Mouse (Mus musculus): ENCODE data around the gene Usp5. TPM values are rescaled to one million over a fixed set of nuclear protein-coding genes. Genes with fewer than 3 reads are reported as not detected.
A peak's percentile ranks its signal among the peaks of the same experiment; 100 is the strongest.

The Usp5 gene
- polyA plus RNA-seq (2012; ENCODE audit: insufficient read depth, low replicate concordance) = 35.1 and 61.7 TPM in 2 replicates

- H3K27me3 ChIP-seq (replicated peaks) = no peaks in the 10 kb centered on the region
- peaks cover 58% of the 10 kb centered on the region for H3K4me1 ChIP-seq
- H3K9me3 ChIP-seq = no peaks in the 10 kb centered on the region
- peak within 1 kb of the TSS; percentile 100 for H3K4me3 ChIP-seq (replicated peaks)
- peaks cover 63% of the 10 kb centered on the region for H3K36me3 ChIP-seq (replicated peaks; ENCODE audit: low read length)
- TF ChIP-seq FLI1 (IDR thresholded peaks at IDR 0.05; ENCODE audit: low read length) = no peak
- TF ChIP-seq GATA1 (IDR thresholded peaks at IDR 0.05; ENCODE audit: borderline replicate concordance, low read length) = no peak
These were observed at the start of gene Usp5, which contains the start of gene Cdca3 for GRCm38 (mm10) chr6:124828868-124829798. TSS of gene Usp5 (minus strand) at chr6:124829484. TSS of gene Cdca3 (plus strand) at chr6:124829547.

- Histone ChIP-seq H3K27me3 (replicated peaks) (peaks cover 59% of the 10 kb centered on the region), H3K36me3 (replicated peaks; ENCODE audit: low read length) (no peaks in the 10 kb centered on the region), H3K9me3 (peaks cover 7% of the 10 kb centered on the region), H3K4me3 (replicated peaks) (no peak overlapping the region), H3K4me1 (peaks cover 25% of the 10 kb centered on the region)
- no peak for TF ChIP-seq FLI1 (IDR thresholded peaks at IDR 0.05; ENCODE audit: low read length)
- TF ChIP-seq GATA1 (IDR thresholded peaks at IDR 0.05; ENCODE audit: borderline replicate concordance, low read length) = no peak
These were observed 45.1 kb upstream of the Usp5 start for GRCm38 (mm10) chr6:124874348-124874747.

GRCm38 (mm10) chr6:124866560-124866959, 37.3 kb upstream of the Usp5 start:
- Histone ChIP-seq H3K36me3 (replicated peaks; ENCODE audit: low read length) (no peaks in the 10 kb centered on the region), H3K27me3 (replicated peaks) (peaks cover 90% of the 10 kb centered on the region), H3K9me3 (peaks cover 7% of the 10 kb centered on the region), H3K4me3 (replicated peaks) (no peak overlapping the region), H3K4me1 (peaks cover 31% of the 10 kb centered on the region)
- TF ChIP-seq FLI1 (IDR thresholded peaks at IDR 0.05; ENCODE audit: low read length) (no peak), GATA1 (IDR thresholded peaks at IDR 0.05; ENCODE audit: borderline replicate concordance, low read length) (no peak)

- H3K9me3 ChIP-seq = peaks cover 2% of the 10 kb centered on the region
- H3K4me1 ChIP-seq = peaks cover 31% of the 10 kb centered on the region
- H3K27me3 ChIP-seq (replicated peaks) = peaks cover 90% of the 10 kb centered on the region
- TF ChIP-seq FLI1 (IDR thresholded peaks at IDR 0.05; ENCODE audit: low read length) (no peak), GATA1 (IDR thresholded peaks at IDR 0.05; ENCODE audit: borderline replicate concordance, low read length) (no peak)
- no peak overlapping the region for H3K4me3 ChIP-seq (replicated peaks)
- H3K36me3 ChIP-seq (replicated peaks; ENCODE audit: low read length) = no peaks in the 10 kb centered on the region
These were observed 36.6 kb upstream of the Usp5 start for GRCm38 (mm10) chr6:124865766-124866362.

GRCm38 (mm10) chr6:124863658-124864298, 34.5 kb upstream of the Usp5 start, which contains the start of gene Gpr162:
TSS of gene Gpr162 (minus strand) at chr6:124863983.
- Histone ChIP-seq H3K9me3 (no peaks in the 10 kb centered on the region), H3K27me3 (replicated peaks) (peaks cover 93% of the 10 kb centered on the region), H3K4me3 (replicated peaks) (peak within 1 kb of the TSS; percentile 90), H3K4me1 (peaks cover 39% of the 10 kb centered on the region), H3K36me3 (replicated peaks; ENCODE audit: low read length) (no peaks in the 10 kb centered on the region)
- no peak for TF ChIP-seq GATA1 (IDR thresholded peaks at IDR 0.05; ENCODE audit: borderline replicate concordance, low read length)
- TF ChIP-seq FLI1 (IDR thresholded peaks at IDR 0.05; ENCODE audit: low read length) = no peak

GRCm38 (mm10) chr6:124863125-124863657, 33.9 kb upstream of the Usp5 start:
- Histone ChIP-seq H3K4me1 (peaks cover 39% of the 10 kb centered on the region), H3K36me3 (replicated peaks; ENCODE audit: low read length) (no peaks in the 10 kb centered on the region), H3K9me3 (no peaks in the 10 kb centered on the region), H3K4me3 (replicated peaks) (peak overlapping the region; percentile 90), H3K27me3 (replicated peaks) (peaks cover 99% of the 10 kb centered on the region)
- TF ChIP-seq GATA1 (IDR thresholded peaks at IDR 0.05; ENCODE audit: borderline replicate concordance, low read length) (no peak), FLI1 (IDR thresholded peaks at IDR 0.05; ENCODE audit: low read length) (no peak)

GRCm38 (mm10) chr6:124862406-124863124, 33.3 kb upstream of the Usp5 start:
- Histone ChIP-seq H3K36me3 (replicated peaks; ENCODE audit: low read length) (no peaks in the 10 kb centered on the region), H3K4me3 (replicated peaks) (peak overlapping the region; percentile 90), H3K9me3 (no peaks in the 10 kb centered on the region), H3K27me3 (replicated peaks) (peaks cover 99% of the 10 kb centered on the region), H3K4me1 (peaks cover 44% of the 10 kb centered on the region)
- TF ChIP-seq FLI1 (IDR thresholded peaks at IDR 0.05; ENCODE audit: low read length) = no peak

GRCm38 (mm10) chr6:124861802-124862201, 32.5 kb upstream of the Usp5 start:
- no peak for TF ChIP-seq FLI1 (IDR thresholded peaks at IDR 0.05; ENCODE audit: low read length)
- TF ChIP-seq GATA1 (IDR thresholded peaks at IDR 0.05; ENCODE audit: borderline replicate concordance, low read length) = no peak
- H3K4me3 ChIP-seq (replicated peaks) = no peak overlapping the region
- H3K36me3 ChIP-seq (replicated peaks; ENCODE audit: low read length) = no peaks in the 10 kb centered on the region
- H3K27me3 ChIP-seq (replicated peaks) = peaks cover 99% of the 10 kb centered on the region
- H3K4me1 ChIP-seq = peaks cover 51% of the 10 kb centered on the region
- no peaks in the 10 kb centered on the region for H3K9me3 ChIP-seq

GRCm38 (mm10) chr6:124861266-124861665, 32.0 kb upstream of the Usp5 start:
- Histone ChIP-seq H3K36me3 (replicated peaks; ENCODE audit: low read length) (no peaks in the 10 kb centered on the region), H3K27me3 (replicated peaks) (peaks cover 99% of the 10 kb centered on the region), H3K9me3 (no peaks in the 10 kb centered on the region), H3K4me3 (replicated peaks) (peak overlapping the region; percentile 4), H3K4me1 (peaks cover 57% of the 10 kb centered on the region)
- TF ChIP-seq FLI1 (IDR thresholded peaks at IDR 0.05; ENCODE audit: low read length) = no peak
- no peak for TF ChIP-seq GATA1 (IDR thresholded peaks at IDR 0.05; ENCODE audit: borderline replicate concordance, low read length)
